Mouse (Mus musculus): ENCODE data around the gene Mcm6. TPM values are rescaled to one million over a fixed set of nuclear protein-coding genes. Genes with fewer than 3 reads are reported as not detected.

The Mcm6 gene
- polyA plus RNA-seq, 1 experiment, result 27.0 TPM

GRCm38 (mm10) chr1:128285136-128285535, 74.3 kb downstream of the Mcm6 start:
- Histone ChIP-seq H3ac (ENCODE audit: control insufficient read depth, insufficient read length) (no peak overlapping the region), H3K36me3 (ENCODE audit: control insufficient read depth, insufficient read depth) (peaks cover 4% of the 10 kb centered on the region), H3K27me3 (ENCODE audit: control insufficient read depth, insufficient read depth, insufficient read length) (no peaks in the 10 kb centered on the region), H3K4me3 (no peak overlapping the region), H3K79me2 (ENCODE audit: control insufficient read depth, insufficient read depth) (no peaks in the 10 kb centered on the region), H3K4me2 (ENCODE audit: low read depth) (no peak overlapping the region)
- TF ChIP-seq POLR2AphosphoS2 (IDR thresholded peaks at IDR 0.05; ENCODE audit: insufficient read length, low read depth) (no peak), MYOD1 (IDR thresholded peaks at IDR 0.05; ENCODE audit: control insufficient read depth in 1 of 3, insufficient read length in 2 of 3, low read depth in 2 of 3) (no peak), E2F4 (IDR thresholded peaks at IDR 0.05; ENCODE audit: insufficient read depth) (no peak), MAX (IDR thresholded peaks at IDR 0.05; ENCODE audit: low read depth) (no peak), REST (IDR thresholded peaks at IDR 0.05; ENCODE audit: insufficient read depth, insufficient read length) (no peak), POLR2A (IDR thresholded peaks at IDR 0.05; ENCODE audit: insufficient read length, low read depth) (no peak), TCF12 (IDR thresholded peaks at IDR 0.05; ENCODE audit: insufficient read depth, poor library complexity, severe bottlenecking) (no peak), MYOG (IDR thresholded peaks at IDR 0.05; ENCODE audit: control insufficient read depth in 1 of 3, insufficient read depth in 1 of 3, insufficient read length in 2 of 3, low read depth in 2 of 3) (no peak), TCF3 (IDR thresholded peaks at IDR 0.05; ENCODE audit: insufficient read length, low read depth) (no peak), CEBPB (IDR thresholded peaks at IDR 0.05; ENCODE audit: insufficient read depth, poor library complexity, severe bottlenecking) (no peak), USF1 (IDR thresholded peaks at IDR 0.05; ENCODE audit: low read depth) (no peak), SRF (IDR thresholded peaks at IDR 0.05; ENCODE audit: control insufficient read depth, insufficient read length, low read depth) (no peak)

- Histone ChIP-seq H3K79me2 (ENCODE audit: control insufficient read depth, insufficient read depth) (no peaks in the 10 kb centered on the region), H3K4me2 (ENCODE audit: low read depth) (no peak overlapping the region), H3ac (ENCODE audit: control insufficient read depth, insufficient read length) (no peak overlapping the region), H3K4me3 (no peak overlapping the region), H3K27me3 (ENCODE audit: control insufficient read depth, insufficient read depth, insufficient read length) (no peaks in the 10 kb centered on the region), H3K36me3 (ENCODE audit: control insufficient read depth, insufficient read depth) (peaks cover 11% of the 10 kb centered on the region)
- no peak for TF ChIP-seq TCF12 (IDR thresholded peaks at IDR 0.05; ENCODE audit: insufficient read depth, poor library complexity, severe bottlenecking)
- TF ChIP-seq E2F4 (IDR thresholded peaks at IDR 0.05; ENCODE audit: insufficient read depth), result no peak
- no peak for TF ChIP-seq MAX (IDR thresholded peaks at IDR 0.05; ENCODE audit: low read depth)
- no peak for TF ChIP-seq POLR2A (IDR thresholded peaks at IDR 0.05; ENCODE audit: insufficient read length, low read depth)
- no peak for TF ChIP-seq REST (IDR thresholded peaks at IDR 0.05; ENCODE audit: insufficient read depth, insufficient read length)
- no peak for TF ChIP-seq USF1 (IDR thresholded peaks at IDR 0.05; ENCODE audit: low read depth)
- TF ChIP-seq CEBPB (IDR thresholded peaks at IDR 0.05; ENCODE audit: insufficient read depth, poor library complexity, severe bottlenecking), result no peak
- no peak for TF ChIP-seq MYOG (IDR thresholded peaks at IDR 0.05; ENCODE audit: control insufficient read depth in 1 of 3, insufficient read depth in 1 of 3, insufficient read length in 2 of 3, low read depth in 2 of 3)
- no peak for TF ChIP-seq MYOD1 (IDR thresholded peaks at IDR 0.05; ENCODE audit: control insufficient read depth in 1 of 3, insufficient read length in 2 of 3, low read depth in 2 of 3)
- no peak for TF ChIP-seq TCF3 (IDR thresholded peaks at IDR 0.05; ENCODE audit: insufficient read length, low read depth)
- TF ChIP-seq POLR2AphosphoS2 (IDR thresholded peaks at IDR 0.05; ENCODE audit: insufficient read length, low read depth), result no peak
- TF ChIP-seq SRF (IDR thresholded peaks at IDR 0.05; ENCODE audit: control insufficient read depth, insufficient read length, low read depth), result no peak
Observed at GRCm38 (mm10) chr1:128284157-128284690, 75.2 kb downstream of the Mcm6 start.

- no peaks in the 10 kb centered on the region for H3K79me2 ChIP-seq (ENCODE audit: control insufficient read depth, insufficient read depth)
- peaks cover 24% of the 10 kb centered on the region for H3K36me3 ChIP-seq (ENCODE audit: control insufficient read depth, insufficient read depth)
- no peak overlapping the region for H3K4me3 ChIP-seq
- H3ac ChIP-seq (ENCODE audit: control insufficient read depth, insufficient read length), result no peak overlapping the region
- H3K27me3 ChIP-seq (ENCODE audit: control insufficient read depth, insufficient read depth, insufficient read length), result no peaks in the 10 kb centered on the region
- no peak for TF ChIP-seq TCF12 (IDR thresholded peaks at IDR 0.05; ENCODE audit: insufficient read depth, poor library complexity, severe bottlenecking)
- TF ChIP-seq POLR2A (IDR thresholded peaks at IDR 0.05; ENCODE audit: insufficient read length, low read depth), result no peak
- TF ChIP-seq E2F4 (IDR thresholded peaks at IDR 0.05; ENCODE audit: insufficient read depth), result no peak
- no peak for TF ChIP-seq TCF3 (IDR thresholded peaks at IDR 0.05; ENCODE audit: insufficient read length, low read depth)
- no peak for TF ChIP-seq CEBPB (IDR thresholded peaks at IDR 0.05; ENCODE audit: insufficient read depth, poor library complexity, severe bottlenecking)
- TF ChIP-seq REST (IDR thresholded peaks at IDR 0.05; ENCODE audit: insufficient read depth, insufficient read length), result no peak
- TF ChIP-seq POLR2AphosphoS2 (IDR thresholded peaks at IDR 0.05; ENCODE audit: insufficient read length, low read depth), result no peak
- no peak for TF ChIP-seq SRF (IDR thresholded peaks at IDR 0.05; ENCODE audit: control insufficient read depth, insufficient read length, low read depth)
- no peak for TF ChIP-seq USF1 (IDR thresholded peaks at IDR 0.05; ENCODE audit: low read depth)
- TF ChIP-seq MYOG (IDR thresholded peaks at IDR 0.05; ENCODE audit: control insufficient read depth in 1 of 3, insufficient read depth in 1 of 3, insufficient read length in 2 of 3, low read depth in 2 of 3), result no peak
- no peak for TF ChIP-seq MYOD1 (IDR thresholded peaks at IDR 0.05; ENCODE audit: control insufficient read depth in 1 of 3, insufficient read length in 2 of 3, low read depth in 2 of 3)
- TF ChIP-seq MAX (IDR thresholded peaks at IDR 0.05; ENCODE audit: low read depth), result no peak
- H3K4me2 ChIP-seq (ENCODE audit: low read depth), result no peak overlapping the region
Observed at GRCm38 (mm10) chr1:128282924-128283323, 76.5 kb downstream of the Mcm6 start.

- TF ChIP-seq REST (IDR thresholded peaks at IDR 0.05; ENCODE audit: insufficient read depth, insufficient read length) (no peak), CEBPB (IDR thresholded peaks at IDR 0.05; ENCODE audit: insufficient read depth, poor library complexity, severe bottlenecking) (no peak), MYOG (IDR thresholded peaks at IDR 0.05; ENCODE audit: control insufficient read depth in 1 of 3, insufficient read depth in 1 of 3, insufficient read length in 2 of 3, low read depth in 2 of 3) (no peak), SRF (IDR thresholded peaks at IDR 0.05; ENCODE audit: control insufficient read depth, insufficient read length, low read depth) (no peak), POLR2A (IDR thresholded peaks at IDR 0.05; ENCODE audit: insufficient read length, low read depth) (no peak), POLR2AphosphoS2 (IDR thresholded peaks at IDR 0.05; ENCODE audit: insufficient read length, low read depth) (no peak), TCF12 (IDR thresholded peaks at IDR 0.05; ENCODE audit: insufficient read depth, poor library complexity, severe bottlenecking) (no peak), MYOD1 (IDR thresholded peaks at IDR 0.05; ENCODE audit: control insufficient read depth in 1 of 3, insufficient read length in 2 of 3, low read depth in 2 of 3) (no peak), TCF3 (IDR thresholded peaks at IDR 0.05; ENCODE audit: insufficient read length, low read depth) (no peak), MAX (IDR thresholded peaks at IDR 0.05; ENCODE audit: low read depth) (no peak), USF1 (IDR thresholded peaks at IDR 0.05; ENCODE audit: low read depth) (no peak), E2F4 (IDR thresholded peaks at IDR 0.05; ENCODE audit: insufficient read depth) (no peak)
- H3K4me3 ChIP-seq, result no peak overlapping the region
- H3ac ChIP-seq (ENCODE audit: control insufficient read depth, insufficient read length), result no peak overlapping the region
- no peak overlapping the region for H3K4me2 ChIP-seq (ENCODE audit: low read depth)
- no peaks in the 10 kb centered on the region for H3K27me3 ChIP-seq (ENCODE audit: control insufficient read depth, insufficient read depth, insufficient read length)
- H3K36me3 ChIP-seq (ENCODE audit: control insufficient read depth, insufficient read depth), result peaks cover 35% of the 10 kb centered on the region
- no peaks in the 10 kb centered on the region for H3K79me2 ChIP-seq (ENCODE audit: control insufficient read depth, insufficient read depth)
Observed at GRCm38 (mm10) chr1:128281753-128282152, 77.7 kb downstream of the Mcm6 start.

Other genes with a start within 250 kb of the Mcm6 start
- gene Ubxn4, start 115.7 kb downstream of the Mcm6 start, polyA plus RNA-seq (2012; fragmentation: generic; extraction: Trizol), result 30.1 TPM
- gene Lct, start 31.3 kb downstream of the Mcm6 start, polyA plus RNA-seq (2012; fragmentation: generic; extraction: Trizol), result 0.01 TPM
- gene Dars, start 57.7 kb upstream of the Mcm6 start, polyA plus RNA-seq (2012; fragmentation: generic; extraction: Trizol), result 63.2 TPM
- 5.1 TPM for gene Cxcr4, start 232.6 kb upstream of the Mcm6 start, polyA plus RNA-seq (2012; fragmentation: generic; extraction: Trizol)

Data from myocyte (in vitro differentiated cells).